Mouse (Mus musculus) regulatory T cell (primary cell): ENCODE data around the gene Ror1.

ENCODE experiments used
- in situ Hi-C: fragments of 300-600 bp; cut with MboI, MseI; formaldehyde crosslinking; loops from one replicate; pipeline ENCODE4 v1.15.1; 2025; ENCODE audit warnings: high pct_unique_total_duplicates

Gene Ror1

DNA sequence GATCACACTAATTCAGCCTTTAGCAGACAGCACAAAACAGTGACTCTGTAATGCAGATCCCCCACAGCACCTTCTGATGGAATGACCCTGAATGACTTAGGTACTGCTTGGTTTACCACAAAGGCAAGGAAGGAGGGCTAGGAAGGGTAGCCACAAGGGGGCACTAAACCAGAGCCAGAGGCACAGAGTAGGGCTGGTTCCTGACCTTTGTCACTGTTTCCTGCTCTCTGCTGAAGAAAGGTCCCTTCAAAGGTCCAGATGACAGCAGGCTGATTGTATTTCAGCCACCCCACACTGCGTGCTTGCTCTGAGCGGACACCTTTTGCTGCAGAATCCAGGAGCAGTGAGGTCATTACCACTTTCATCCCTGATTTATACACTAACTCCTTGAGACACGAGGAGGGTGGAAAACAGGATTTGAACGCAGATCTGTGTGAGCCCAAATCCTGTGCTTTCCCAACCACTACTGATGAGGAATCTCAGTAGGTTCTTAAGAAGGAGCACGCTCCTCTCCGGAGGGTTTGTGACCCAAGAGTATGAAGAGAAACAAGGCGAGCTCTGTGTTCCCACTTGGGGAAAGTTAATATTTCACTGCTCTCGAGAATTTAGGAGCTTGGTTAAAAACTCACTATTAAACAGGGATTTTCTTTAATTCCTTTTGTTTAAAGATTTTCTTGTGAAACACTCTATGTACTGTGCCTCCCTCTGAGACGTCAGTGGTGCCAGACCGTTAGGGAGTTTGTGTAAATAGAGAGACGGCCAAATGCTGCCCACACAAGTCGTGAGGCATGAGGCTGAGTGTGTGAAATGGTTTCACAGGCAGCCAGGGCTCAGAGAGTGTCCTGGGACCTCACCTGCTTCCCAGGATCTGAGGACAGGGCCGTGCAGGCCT, 119.0 kb downstream of the Ror1 start:
- in situ Hi-C loops, result no loop called here

DNA sequence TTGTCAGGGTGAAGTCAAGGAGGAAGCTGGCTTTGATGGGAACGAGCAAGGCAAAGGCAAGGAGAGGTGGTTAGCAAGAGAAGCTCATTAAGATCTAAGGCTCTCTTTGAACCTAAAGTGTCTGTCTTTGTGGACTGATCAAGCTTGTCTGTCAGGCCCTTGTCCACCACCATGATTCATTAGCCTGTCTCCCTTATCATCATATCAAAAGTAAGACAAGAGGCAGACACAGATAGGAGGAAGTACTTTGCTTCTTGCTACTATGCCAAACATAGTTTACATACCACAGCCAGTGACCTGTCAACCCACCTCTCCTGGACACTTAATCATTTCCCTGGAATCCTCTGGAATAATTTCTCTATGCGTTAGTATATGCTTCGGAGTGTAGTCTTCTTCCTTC, 121.0 kb downstream of the Ror1 start:
- in situ Hi-C loops, result no loop called here

DNA sequence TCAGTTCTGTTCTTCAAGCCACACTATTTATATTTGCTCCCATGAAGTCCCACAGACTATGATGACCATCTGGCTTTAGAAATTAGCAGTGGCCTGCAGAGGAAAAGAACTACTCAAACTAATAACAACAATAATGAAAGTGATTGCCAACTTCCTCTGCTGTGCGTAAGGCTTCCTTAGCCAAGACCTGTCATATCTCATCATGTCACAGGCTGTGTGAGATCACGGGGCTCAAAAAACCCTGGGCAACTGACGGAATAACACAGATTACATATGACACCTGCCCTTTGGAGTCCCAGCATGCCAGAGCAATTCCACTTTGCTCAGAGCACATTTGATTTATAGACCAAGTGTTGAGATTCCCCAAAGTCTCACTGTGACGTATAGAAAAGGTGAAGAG, 123.4 kb downstream of the Ror1 start:
- in situ Hi-C loops, result no loop called here

DNA sequence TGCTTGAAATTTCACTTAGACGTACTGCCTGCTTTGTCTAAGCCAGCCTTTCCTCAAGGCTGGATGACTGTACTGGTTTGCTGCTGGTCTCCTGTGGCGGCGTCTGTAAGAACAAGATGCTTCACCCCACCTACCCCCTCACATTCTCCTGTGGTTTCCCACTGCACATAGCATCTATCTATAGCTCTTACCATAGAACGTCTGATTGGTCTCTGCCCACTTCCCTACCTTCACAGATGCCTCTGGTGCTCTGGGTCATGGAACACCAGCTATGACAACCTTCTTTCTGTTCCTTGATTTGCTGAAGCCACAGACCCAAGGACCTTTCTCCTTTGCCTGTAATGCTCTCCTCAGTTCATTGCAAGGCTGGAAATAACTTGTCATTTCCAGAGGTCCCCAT, 124.0 kb downstream of the Ror1 start:
- in situ Hi-C loops, result no loop called here

DNA sequence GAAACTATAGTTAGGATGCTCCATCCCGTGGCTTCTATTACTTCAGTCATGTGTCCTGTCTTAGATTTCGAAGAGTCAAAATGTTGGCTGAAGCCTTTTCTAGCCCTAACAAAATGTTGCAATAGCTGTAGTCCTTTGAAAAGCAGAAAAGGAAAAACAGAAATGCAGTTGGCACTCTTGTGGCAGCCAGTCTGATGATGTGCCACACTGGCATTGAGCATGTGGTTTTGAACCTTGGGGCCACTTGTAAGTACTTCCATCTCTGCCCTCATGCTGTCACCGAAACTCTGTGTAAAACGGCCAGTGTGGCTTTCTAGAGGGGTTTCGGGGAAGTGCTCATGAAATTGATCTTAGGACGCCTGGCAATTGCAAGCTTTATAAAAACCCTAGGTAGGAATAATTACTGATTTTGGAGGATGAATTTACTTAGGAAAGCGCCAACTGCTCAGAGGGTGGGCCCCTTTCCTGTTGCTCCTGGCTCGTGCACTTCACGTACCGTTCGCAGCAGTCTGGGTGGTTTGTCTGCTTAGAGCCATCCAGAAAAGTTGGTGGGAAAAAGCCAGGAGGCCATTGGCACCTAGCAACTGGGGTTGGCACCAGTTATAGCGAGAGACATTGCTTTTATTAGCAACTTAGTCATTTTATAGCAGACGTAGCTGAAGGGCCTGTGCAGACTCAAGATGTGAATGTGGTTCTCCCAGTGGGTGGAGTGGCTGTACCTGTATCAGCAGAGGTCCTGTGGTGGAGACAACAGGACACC, 126.6 kb downstream of the Ror1 start:
- in situ Hi-C loops, result no loop called here

DNA sequence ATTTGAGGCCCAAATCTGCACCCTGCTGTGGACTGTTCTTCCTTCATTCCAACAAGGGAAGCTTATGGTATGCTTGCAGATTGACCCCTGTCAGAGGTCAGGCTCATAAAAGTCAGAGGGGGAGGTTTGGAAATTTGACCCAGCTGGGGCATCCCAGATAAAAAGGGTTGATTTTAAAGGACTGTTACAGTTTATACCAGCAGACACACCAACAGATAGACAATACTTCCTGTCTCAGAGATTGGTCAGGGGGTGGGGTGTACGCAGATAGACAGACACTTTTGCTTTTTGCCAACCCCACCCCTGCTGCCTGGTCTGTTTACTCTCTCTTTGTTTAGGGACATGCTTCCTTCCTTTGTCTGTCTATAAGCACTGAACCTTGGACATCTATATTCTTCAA, 127.9 kb downstream of the Ror1 start:
- in situ Hi-C loops, result no loop called here

DNA sequence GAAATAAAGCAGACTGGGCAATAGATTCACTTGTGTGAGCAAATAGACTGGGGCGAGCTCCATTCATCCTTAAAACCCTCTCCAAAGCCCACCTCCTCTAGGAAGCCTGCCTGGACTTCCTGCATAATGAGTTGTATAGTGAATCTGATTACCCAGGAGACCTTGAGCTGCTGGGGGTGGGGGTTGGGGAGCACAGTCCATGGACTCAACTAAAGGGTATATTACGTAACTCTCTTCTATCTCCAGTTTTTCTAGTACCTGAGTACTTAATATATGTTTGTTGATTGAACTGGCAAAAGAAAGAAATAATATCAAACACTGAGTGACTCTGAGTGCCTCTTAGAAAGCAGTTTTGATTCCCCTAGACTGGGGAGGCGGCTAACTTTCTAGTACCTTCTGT, 128.4 kb downstream of the Ror1 start:
- in situ Hi-C loops, result no loop called here

DNA sequence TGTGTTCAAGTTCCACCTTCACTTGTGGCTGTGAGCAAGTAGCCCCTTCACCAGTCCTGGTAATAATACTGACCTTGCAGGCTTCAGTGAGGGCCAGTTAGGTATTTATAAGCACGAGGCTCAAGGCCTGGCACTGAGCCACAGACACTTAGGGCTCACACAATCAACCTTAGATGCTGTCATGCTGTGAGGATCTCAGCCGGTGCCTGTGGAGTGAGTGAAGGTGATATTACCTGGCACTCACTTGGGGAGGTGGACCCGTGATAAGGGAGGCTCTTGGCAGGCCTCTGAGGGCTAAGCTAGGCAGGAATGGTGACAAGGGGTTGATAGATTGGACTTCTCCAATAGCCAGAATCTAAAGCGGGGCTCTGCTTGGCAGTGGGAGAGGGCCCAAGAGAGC, 131.0 kb downstream of the Ror1 start:
- in situ Hi-C loops, result no loop called here

DNA sequence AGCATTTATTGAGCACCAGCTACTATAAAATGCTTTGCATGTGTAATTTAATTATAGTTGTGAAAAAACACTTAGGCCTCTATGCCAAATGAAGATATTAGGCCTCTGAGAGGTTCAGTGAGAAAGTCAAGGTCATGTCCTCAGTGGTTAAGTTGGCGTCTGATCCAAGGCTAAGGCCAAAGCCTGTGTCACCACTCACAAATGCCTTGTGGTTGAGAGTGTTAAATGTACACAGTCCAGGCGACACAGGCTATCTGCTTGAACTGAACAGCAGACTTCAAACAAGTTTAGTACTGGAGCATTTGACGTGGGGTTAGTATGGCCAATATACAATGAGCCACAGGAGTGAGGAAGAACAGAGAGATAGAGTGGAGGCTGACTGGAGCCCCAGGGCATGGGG, 132.5 kb downstream of the Ror1 start:
- in situ Hi-C loops, result no loop called here

DNA sequence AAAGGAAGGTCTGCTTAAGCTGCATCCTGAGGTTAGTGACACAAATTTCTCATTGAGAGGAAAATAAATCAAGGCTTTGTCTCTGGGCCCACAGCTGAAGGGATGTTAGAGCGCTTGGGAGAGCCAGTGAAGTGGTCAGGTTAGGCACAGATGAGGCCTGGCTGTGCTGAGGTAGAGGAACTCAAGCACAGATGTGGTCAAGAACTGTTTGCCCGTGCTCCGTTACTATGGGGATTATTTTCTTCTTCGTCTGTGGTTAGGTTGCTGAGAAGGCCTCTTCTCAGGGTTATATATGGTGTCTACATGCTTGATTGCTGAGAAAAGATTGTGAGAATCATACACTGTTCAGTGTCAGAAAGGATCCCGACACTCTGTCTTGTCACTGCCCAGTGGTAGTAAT, 134.7 kb downstream of the Ror1 start:
- in situ Hi-C loops, result no loop called here

DNA sequence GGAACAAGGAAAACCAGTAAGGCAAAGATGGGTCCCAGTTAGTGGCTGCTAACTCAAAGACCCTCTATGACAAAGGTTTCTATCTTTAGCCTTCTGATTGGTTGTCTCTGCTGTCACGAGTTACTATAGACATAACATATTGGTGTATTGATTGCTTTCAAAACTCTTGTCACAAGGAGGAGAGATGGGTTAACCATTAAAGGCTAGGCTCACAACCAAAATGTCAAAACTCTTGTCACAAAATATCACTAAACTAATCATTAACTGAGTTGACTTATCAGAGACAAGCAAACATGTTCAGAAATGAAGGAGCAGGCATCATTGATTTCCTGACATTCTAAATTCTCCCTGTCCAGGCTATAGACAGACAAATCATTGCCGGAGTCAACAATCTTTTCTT, 135.4 kb downstream of the Ror1 start:
- in situ Hi-C loops, result no loop called here

DNA sequence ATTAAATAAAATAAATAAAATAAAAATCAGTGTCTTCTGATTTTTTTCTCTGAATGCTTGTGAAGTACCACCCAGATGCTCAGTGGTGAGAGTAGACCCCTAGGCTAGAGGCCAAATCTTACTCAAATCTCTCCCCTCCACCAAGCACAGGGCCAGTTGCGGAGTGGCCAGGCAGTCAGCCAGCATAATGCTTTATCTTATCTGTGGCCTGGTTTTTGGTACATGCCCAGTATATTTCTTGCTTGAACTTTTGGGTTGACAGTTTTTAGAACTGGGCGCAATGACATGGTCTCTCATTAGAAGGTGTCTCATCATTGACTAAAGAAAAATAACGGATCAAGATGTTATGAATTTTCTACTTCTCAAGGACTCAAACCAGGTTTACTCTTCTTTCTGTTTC, 136.3 kb downstream of the Ror1 start:
- in situ Hi-C loops, result no loop called here

DNA sequence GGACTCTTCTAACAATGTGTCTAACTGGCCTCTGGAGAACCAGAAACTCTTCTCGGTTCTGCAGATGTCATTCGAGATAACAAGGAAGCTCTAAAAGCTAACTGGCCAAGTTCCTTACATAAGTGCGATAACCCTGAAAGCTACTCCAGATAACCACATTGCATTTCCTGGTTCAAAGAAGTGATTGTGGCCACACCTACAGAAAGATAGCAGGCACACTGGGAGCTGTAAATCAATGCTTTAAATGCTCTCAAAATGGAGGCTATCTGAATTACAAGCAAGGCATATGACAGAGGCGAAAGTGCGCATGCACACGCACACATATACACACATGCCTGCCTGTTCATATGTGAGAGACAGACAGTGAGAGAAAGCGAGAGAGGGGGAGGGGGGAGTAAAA, 136.9 kb downstream of the Ror1 start:
- in situ Hi-C loops, result no loop called here

DNA sequence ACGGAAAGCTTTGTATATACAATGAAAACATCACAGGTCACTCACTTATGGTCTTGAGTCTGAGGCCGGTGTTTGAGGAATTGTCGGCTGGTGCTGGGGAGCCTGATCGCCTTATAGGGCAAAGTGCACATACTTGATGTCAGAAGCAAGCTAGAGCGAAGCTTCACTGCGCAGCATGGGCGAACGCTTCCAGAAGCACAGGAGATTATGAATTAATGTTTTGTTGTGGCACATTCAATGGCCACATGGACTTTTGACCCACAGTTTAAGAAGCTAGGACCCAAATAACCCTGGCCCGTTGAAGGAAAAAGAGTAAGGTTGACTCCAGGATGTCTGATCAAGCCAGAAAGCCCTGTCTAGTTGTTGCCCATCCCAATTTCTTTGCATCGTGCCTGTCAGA, 138.2 kb downstream of the Ror1 start:
- in situ Hi-C loops, result no loop called here

DNA sequence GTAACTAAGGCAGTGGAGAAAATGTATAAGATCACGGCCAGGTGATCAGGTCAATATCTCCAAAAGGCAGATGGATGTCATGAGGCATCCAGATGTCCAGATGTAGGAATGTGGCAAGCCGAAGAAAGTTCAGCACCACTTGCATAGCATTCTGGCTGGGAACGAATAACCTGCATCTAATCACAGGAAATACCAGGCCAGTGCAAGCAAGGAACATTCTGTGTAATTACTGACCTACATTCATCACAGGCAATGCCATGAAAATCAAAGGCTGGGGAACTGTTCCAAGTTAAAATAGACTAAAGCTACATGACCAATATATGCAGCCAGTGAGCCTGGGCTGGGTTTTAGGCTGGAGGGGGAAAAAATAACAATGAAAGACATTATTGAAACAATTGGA, 140.7 kb downstream of the Ror1 start:
- in situ Hi-C loops, result no loop called here

DNA sequence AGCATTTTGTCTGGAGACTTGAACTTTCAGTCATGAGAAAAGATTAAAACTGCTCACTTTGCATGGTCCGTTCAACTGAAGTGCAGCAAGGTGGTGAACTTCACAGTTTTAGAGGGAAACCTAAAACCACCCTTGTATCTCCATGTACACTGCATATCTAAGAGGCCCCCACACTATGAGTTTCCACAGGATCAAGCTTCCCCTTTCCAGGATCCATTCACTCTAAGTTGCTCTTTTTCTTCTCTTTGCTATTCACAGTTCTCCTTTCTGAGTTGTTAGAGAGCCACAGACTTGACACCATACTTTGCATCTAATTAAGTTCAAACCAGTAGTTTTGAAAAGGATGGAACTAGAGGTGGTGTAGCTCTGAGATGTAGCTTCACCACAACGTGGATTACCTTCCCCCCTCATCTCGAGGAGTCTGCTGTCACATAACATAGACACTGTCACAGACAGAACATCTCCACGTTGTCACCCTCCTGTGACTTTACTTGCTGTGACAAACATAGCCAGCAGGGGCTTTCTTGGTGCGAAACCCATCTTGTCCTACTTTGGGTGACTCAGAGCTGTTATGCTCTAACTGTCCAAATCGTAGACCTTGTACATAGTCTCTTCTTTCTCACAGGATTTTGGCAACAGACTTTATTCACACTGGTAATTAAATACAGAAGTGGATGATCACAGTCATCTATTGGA, 146.6 kb downstream of the Ror1 start:
- in situ Hi-C loops, result no loop called here

DNA sequence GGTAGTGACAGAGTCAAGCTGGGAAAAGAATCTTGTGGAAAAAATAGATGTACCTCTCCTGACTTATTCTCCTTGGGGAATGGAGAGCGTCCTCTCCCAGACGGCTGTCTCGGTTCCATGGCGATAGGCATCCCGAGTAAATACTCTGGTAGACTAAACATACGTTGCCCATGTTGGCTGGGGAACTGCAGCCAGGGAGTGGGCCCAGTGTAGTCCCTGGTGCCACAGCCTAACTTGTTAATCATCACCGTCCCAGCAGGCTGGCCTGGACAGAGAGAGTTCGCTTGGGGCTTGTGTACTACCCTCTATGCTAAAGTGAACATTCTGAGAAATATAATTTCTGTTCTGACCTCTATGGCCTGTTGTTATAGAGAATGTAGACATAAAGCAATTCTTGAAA, 148.7 kb downstream of the Ror1 start:
- in situ Hi-C loops, result no loop called here

DNA sequence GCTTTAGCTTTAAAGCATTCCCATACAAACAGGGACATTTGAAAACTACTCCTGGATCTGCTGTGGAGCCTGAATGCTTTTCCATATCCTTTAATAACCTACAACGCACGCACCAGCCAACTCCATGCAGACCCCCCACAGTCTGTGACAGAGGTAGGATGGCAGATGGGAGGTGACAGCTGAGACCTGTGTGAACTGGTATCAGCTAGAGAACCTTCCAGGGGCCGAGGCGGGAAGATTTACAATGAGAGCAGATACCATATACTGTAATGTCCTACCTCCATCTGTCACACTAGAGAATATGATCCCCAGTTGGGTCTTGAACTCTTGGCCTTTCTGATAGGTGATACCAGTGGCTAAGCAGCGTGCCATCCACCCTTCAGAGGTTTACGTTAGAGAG, 149.1 kb downstream of the Ror1 start:
- in situ Hi-C loops, result no loop called here

DNA sequence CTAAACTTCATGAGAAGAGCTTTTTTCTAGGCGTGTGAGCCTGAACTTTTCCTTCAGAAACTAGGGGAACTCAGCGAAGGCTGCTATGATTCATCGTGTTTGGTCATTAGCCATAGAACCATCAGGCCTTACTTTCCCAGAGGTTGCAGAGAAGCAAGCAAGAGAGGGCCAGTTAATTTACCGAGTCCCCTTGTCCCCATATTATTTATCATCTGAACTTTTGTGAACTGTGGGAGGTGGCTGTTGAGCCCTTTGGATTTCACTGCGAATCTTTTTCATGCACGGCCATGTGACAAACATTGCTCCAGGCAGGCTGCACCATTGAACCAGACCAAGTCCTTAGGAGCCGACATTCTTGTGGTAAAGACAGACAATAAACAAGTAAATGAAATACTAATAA, 152.2 kb downstream of the Ror1 start:
- in situ Hi-C loops, result no loop called here

DNA sequence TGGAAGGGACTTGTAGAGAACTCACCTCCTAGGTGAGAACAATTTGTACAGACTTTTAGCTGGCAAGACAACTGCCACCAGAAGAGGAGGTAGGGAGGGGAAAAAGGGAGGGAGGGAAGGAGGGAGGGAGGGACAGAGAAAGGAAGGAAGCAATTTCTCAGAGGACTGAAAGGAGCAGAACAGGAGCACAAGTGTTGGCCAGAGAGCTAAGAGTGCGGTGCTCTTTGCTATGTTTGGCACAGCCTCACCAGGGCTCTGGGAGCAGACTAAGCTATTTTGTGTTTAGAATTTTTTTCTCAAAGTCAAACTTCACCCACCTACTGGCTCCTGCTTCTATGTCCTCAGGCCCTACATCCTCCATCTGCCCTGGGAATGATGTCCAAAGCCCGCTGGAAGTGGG, 152.7 kb downstream of the Ror1 start:
- in situ Hi-C loops, result no loop called here

DNA sequence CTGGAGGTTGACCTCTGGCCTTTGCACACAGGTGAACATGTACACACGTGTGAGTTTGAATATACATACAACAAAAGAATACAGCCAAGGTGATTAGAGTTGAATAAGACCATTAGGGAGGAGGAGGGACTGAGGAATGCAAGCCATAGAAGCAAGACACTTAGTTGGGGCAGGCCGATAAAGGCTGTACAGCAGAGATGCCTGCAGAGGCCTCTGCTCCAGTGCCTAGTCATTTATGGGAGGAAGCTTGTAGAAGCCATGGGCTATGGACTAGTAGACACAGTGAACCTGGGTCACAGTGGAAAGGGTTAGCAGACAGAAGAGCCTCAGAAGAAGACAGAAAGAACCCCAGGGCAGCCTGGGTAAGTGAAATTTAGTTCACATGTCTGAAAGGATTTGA, 155.7 kb downstream of the Ror1 start:
- in situ Hi-C loops, result no loop called here

DNA sequence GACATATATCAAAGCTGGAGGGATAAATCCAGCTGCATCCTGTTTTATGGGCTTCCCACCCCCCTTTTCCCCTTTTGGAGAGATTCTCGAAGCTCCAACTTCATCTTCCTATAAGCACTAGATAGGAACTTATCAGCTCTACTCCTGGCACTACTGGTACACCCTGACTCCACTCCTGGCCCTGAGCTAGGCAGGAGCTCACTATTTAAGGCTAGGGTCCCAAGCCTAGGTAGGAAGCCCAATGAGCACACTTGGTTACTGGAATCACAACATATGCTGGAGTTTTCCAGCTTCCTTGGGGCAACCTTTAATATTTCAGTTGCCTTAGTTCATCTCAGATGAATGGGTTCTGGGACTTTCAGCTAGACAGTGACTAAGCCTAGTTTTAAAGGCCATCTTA, 156.5 kb downstream of the Ror1 start:
- in situ Hi-C loops, result no loop called here

DNA sequence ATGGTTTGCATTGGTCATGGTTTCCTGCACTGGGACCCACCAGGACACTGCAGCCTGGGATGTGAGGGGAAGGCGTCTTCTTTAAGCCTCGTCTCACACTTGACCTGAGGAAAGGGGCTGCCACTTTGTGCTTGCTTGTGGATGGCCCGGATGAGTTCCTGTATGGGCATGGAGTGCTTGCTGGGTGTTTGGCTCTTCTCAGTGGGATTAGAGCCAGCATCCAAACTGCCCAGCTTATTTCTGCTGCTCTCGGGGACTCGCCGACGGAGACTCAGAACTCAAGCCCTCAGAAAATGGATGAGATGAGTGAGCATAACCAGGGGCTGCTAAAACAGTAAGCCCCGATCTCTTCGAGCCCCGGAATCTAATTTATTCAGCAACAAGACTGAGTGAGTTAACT, 157.1 kb downstream of the Ror1 start:
- in situ Hi-C loops, result no loop called here
